Comparison of ENCODE assay signal across 24 mouse cellular contexts in genomic region chr14:46357696-46358095, GRCm38 (mm10). TPM values are rescaled to one million over a fixed set of nuclear protein-coding genes. Genes with fewer than 3 reads are reported as not detected.
"Had no signal": no experiment of that assay in that cellular context is flagged by ENCODE, and none has a peak within 500 bp of the region (broad histone marks: within the 10 kb centered on the region; RNA-seq: fewer than 3 reads in every experiment).

No protein-coding gene starts in this region.

- H3K27me3 ChIP-seq: neural tube, embryonic 13.5 days; neural tube, embryonic 15.5 days had no signal

- H3K9me3 ChIP-seq: midbrain, embryonic 10.5 days; neural tube, embryonic 13.5 days; neural tube, embryonic 15.5 days had no signal

- H3K36me3 ChIP-seq: midbrain, embryonic 10.5 days; neural tube, embryonic 13.5 days; neural tube, embryonic 15.5 days had no signal

- H3K27ac ChIP-seq: midbrain, embryonic 10.5 days; neural tube, embryonic 13.5 days; neural tube, embryonic 15.5 days had no signal

- H3K4me1 ChIP-seq: midbrain, embryonic 10.5 days; neural tube, embryonic 13.5 days; neural tube, embryonic 15.5 days had no signal

- H3K9ac ChIP-seq: lung, embryonic 14.5 days; neural tube, embryonic 13.5 days; neural tube, embryonic 15.5 days had no signal

- DNase-seq: lung, adult 18-20 months; lung, embryonic 14.5 days; lung, postnatal 14 days; lung, postnatal 4 days; midbrain, embryonic 14.5 days; retina, postnatal 1 day; right cerebral cortex, adult 18-20 months; right cerebral cortex, postnatal 25 days; right cerebral cortex, postnatal 4 days; spleen, adult 18-20 months; thymus, adult 18-20 months; thymus, postnatal 14 days; thymus, postnatal 36 days had no signal

- H3K4me2 ChIP-seq: lung, embryonic 14.5 days; neural tube, embryonic 13.5 days; neural tube, embryonic 15.5 days had no signal

- H3K4me3 ChIP-seq: midbrain, embryonic 10.5 days; myocyte; neural tube, embryonic 13.5 days; neural tube, embryonic 15.5 days had no signal

- ATAC-seq: midbrain, embryonic 16.5 days had no signal

RNA-seq across cellular contexts. Expression of gene Gm15217, which starts 21.5 kb away (rescaled TPM):
- total RNA-seq: megakaryocyte, adult 5-6 weeks; megakaryocyte-erythroid progenitor cell, adult 5-6 weeks had no signal
- polyA plus RNA-seq: liver, embryonic 16.5 days; midbrain, embryonic 10.5 days; midbrain, embryonic 14.5 days; midbrain, embryonic 16.5 days; myocyte; neural tube, embryonic 11.5 days; neural tube, embryonic 13.5 days; neural tube, embryonic 15.5 days; small intestine, adult 2 months; thymus, postnatal 0 days had no signal

RNA-seq across cellular contexts. Expression of gene Bmp4, which starts 32.8 kb away (rescaled TPM):
- total RNA-seq: megakaryocyte-erythroid progenitor cell, adult 5-6 weeks had no signal
